Mouse (Mus musculus) thymus, postnatal 0 days (tissue): ENCODE measurements around the gene Calhm6. TPM values are rescaled to one million over a fixed set of nuclear protein-coding genes. Genes with fewer than 3 reads are reported as not detected.

Source experiments
- DNase-seq: peaks from one replicate; pipeline ENCODE4 v3.0.0-alpha.2; 2015; ENCODE audit warnings: low spot score
- polyA plus RNA-seq: library from polyadenylated mRNA; unstranded; fragments of >200 nt; fragmentation: Nextera tagmentation; extraction: Ambion mirVana; gene quantifications from 2 replicates; pipeline ENCODE4 v1.2.1, GENCODE M21; 2015

Calhm6 gene
- polyA plus RNA-seq, 1 experiment from 2014 or later = 9.8 TPM

GRCm38 (mm10) chr10:34110863-34111465 lies 16.8 kb downstream of the Calhm6 start:
- DNase-seq = peak; percentile 73

DNA sequence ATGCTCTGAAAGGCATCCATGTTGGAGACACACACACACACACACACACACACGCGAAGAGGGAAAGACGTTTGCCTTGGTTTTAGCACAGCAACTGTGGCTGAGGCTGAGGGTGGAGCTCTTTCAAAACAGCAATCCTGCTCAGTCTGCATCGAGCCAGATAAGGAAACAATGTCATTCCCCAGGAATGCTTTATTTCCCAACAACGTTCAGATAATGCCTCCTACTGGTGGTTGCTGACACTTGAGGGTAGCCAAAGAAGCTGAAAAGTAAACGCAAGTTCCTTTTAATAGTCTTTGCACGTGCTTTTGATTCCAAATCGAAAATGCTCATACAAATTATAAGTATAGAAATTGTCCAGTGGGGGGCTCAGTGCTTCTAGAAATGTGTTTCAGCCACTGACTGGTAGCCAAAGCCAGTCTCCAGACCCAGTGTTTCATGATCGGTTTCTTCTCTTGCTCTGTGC lies 31.3 kb downstream of the Calhm6 start, which contains the start of gene Calhm5:
Gene Calhm5, minus strand, starts transcription at position 102 of the 466 bp plus-strand sequence.
- peak; percentile 17 for DNase-seq

DNA sequence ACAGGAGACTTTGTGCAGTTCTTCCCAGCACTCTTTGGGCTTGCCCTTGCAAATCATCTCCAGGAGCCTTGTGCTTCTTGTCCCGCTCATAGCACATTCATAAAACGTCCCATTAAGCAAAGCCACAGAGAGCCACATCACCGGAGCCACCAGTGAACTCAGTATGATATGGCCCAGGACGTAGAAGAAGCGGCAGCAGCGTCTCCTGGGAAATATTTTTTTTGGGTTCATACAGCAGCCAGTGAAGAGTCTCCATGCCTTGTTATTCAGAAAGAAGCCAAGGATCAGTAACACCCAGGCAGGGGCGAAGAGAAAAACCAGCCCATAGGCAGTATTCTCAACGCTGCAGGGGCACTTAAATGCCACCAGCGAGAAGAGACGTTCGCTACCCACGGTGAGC lies 31.8 kb downstream of the Calhm6 start:
- DNase-seq = no peak

- no peak for DNase-seq
Observed at GRCm38 (mm10) chr10:34095147-34095546, 32.6 kb downstream of the Calhm6 start.

DNA sequence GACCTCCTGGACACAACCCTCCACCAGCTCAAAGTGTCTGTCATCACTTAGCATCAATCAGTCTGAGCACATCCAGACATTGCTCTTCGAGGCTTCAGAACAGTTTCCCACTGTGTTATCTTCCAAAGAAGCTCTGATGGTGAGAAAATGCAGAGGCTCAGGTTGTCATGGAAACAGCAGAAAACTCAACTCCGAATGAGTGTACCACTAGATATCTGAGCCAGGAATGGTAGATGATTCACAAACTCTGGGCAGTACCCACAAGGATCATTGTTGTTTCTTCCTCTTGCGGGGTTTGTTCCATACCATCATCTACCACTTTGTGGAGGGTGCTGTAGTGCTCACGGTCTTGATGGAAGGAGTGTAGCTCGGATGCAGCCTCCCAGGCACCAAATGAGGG lies 35.9 kb downstream of the Calhm6 start:
- no peak for DNase-seq

DNA sequence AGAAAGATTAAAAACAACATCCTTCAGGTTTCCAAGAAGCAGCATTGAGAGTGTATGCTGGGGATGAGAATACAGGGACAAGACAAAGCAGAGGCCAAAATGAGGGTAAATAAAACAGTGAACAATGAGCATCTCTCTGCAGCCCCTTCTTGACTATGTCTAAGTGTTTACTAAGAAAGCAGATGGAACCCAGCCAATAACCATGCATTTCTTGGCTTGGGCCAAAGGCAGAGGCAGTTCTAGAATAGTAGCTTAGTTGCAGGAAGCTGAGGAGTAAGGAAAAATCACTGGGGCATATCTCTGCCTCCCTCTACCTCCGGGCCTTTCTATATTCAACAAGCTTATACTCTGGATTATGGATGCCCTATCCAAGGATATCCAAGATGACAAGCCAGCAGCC lies 37.3 kb downstream of the Calhm6 start:
- no peak for DNase-seq

DNA sequence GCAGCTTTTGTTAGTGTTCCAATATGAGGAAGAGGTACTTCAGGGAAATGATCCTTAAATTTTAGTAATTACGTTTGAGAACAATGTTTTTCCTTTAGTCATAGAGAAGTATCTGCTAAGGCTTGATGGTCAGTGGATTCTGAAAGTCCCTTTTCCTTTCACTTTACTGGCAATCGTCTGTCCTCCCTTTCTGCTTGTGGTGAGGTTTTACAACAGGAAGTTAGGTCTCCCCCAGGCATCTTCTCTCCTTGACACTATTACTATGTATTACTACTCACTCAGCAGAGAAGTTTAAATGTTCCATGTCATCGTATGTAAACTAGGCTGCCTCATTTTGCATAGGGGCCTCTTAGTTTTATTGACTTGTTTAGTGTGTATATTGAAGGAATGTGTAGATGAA lies 38.3 kb downstream of the Calhm6 start:
- no peak for DNase-seq

DNA sequence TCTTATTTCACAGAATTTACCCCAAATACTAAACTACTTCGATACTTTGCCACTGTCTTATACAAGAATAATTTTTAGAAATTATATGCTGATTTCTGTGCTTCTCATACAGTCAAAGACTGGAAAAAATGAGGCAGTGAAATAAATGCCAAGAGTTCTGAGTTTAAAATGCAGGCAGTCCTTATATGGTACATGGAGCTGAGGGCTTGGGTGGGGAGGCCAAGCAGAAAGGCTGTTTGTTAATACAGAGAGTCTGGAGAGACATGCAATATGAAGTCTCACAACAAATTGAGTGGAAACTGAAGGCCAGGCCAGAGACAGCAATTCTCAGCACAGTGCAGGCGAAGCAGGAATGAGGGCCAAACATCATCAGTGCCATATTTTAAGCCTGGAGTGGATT lies 39.3 kb downstream of the Calhm6 start:
- DNase-seq = no peak

GRCm38 (mm10) chr10:34086514-34086913 lies 41.3 kb downstream of the Calhm6 start:
- DNase-seq = no peak

Other genes with a start within 250 kb of the Calhm6 start
- gene Rsph4a, start 222.9 kb downstream of the Calhm6 start, polyA plus RNA-seq = 0.03 and 0.05 TPM in 2 replicates
- gene Zup1, start 176.7 kb downstream of the Calhm6 start, polyA plus RNA-seq = 26.3 and 28.2 TPM in 2 replicates
- gene Rwdd1, start 108.4 kb downstream of the Calhm6 start, polyA plus RNA-seq = 150 and 151 TPM in 2 replicates
- 0.10 TPM in 1 of 2 replicates, not detected in the other for gene Trappc3l, start 90.4 kb downstream of the Calhm6 start, polyA plus RNA-seq
- 0.03 and 0.07 TPM in 2 replicates for gene Calhm4, start 83.7 kb downstream of the Calhm6 start, polyA plus RNA-seq
- 0.10 and 0.14 TPM in 2 replicates for gene Calhm5, start 31.5 kb downstream of the Calhm6 start, polyA plus RNA-seq
- gene Dse, start 79.7 kb upstream of the Calhm6 start, polyA plus RNA-seq = 5.1 and 5.5 TPM in 2 replicates
- 77.6 and 82.6 TPM in 2 replicates for gene Tspyl1, start 154.2 kb upstream of the Calhm6 start, polyA plus RNA-seq
- 31.0 and 32.9 TPM in 2 replicates for gene Tspyl4, start 169.5 kb upstream of the Calhm6 start, polyA plus RNA-seq